Mouse (Mus musculus) kidney, postnatal 36 days (tissue): Measurements from ENCODE around the gene Sell.

Experiments used
- DNase-seq, 2 experiments: peaks; one replicate each; pipeline ENCODE4 v3.0.0; 2021 to 2022; ENCODE audit warnings: mixed read lengths in 2 of 2

Sell gene

GRCm38 (mm10) chr1:164075416-164075815, 13.6 kb downstream of the Sell start:
- DNase-seq: no peak

GRCm38 (mm10) chr1:164076441-164076840, 14.7 kb downstream of the Sell start:
- no peak for DNase-seq

GRCm38 (mm10) chr1:164077031-164077430, 15.2 kb downstream of the Sell start:
- no peak for DNase-seq

GRCm38 (mm10) chr1:164078323-164078741, 16.6 kb downstream of the Sell start:
- DNase-seq: no peak

- no peak for DNase-seq
These were observed 17.3 kb downstream of the Sell start for GRCm38 (mm10) chr1:164079091-164079490.

- DNase-seq: no peak
These were observed 21.3 kb downstream of the Sell start for GRCm38 (mm10) chr1:164083046-164083445.

GRCm38 (mm10) chr1:164086797-164087196, 25.0 kb downstream of the Sell start:
- DNase-seq: no peak

- no peak for DNase-seq
These were observed 26.1 kb downstream of the Sell start for GRCm38 (mm10) chr1:164087872-164088271.

GRCm38 (mm10) chr1:164096780-164097179, 35.0 kb downstream of the Sell start:
- peak; percentile 29 to 43 for DNase-seq

GRCm38 (mm10) chr1:164097911-164098310, 36.1 kb downstream of the Sell start:
- no peak for DNase-seq

GRCm38 (mm10) chr1:164098372-164098771, 36.6 kb downstream of the Sell start:
- DNase-seq: no peak

GRCm38 (mm10) chr1:164109763-164110162, 48.0 kb downstream of the Sell start:
- no peak for DNase-seq

- no peak for DNase-seq
These were observed 49.0 kb downstream of the Sell start for GRCm38 (mm10) chr1:164110591-164111329.

GRCm38 (mm10) chr1:164114280-164114679, 52.5 kb downstream of the Sell start:
- no peak for DNase-seq

GRCm38 (mm10) chr1:164114947-164115493, 53.2 kb downstream of the Sell start, which contains the start of gene Selp:
TSS of gene Selp (plus strand) at chr1:164115264.
- peak; percentile 8 to 26 for DNase-seq

GRCm38 (mm10) chr1:164115647-164116046, 53.9 kb downstream of the Sell start:
- no peak for DNase-seq

- DNase-seq: no peak
These were observed 56.1 kb downstream of the Sell start for GRCm38 (mm10) chr1:164117869-164118268.

- DNase-seq: no peak
These were observed 58.4 kb downstream of the Sell start for GRCm38 (mm10) chr1:164119892-164120776.

GRCm38 (mm10) chr1:164120777-164121158, 59.0 kb downstream of the Sell start:
- no peak for DNase-seq

- DNase-seq: no peak
These were observed 62.1 kb downstream of the Sell start for GRCm38 (mm10) chr1:164123836-164124235.

- DNase-seq: no peak
These were observed 68.2 kb downstream of the Sell start for GRCm38 (mm10) chr1:164130013-164130412.

- no peak for DNase-seq
These were observed 70.8 kb downstream of the Sell start for GRCm38 (mm10) chr1:164132609-164133008.
